Mouse (Mus musculus): ENCODE measurements around the gene Dnal4. TPM values are rescaled to one million over a fixed set of nuclear protein-coding genes. Genes with fewer than 3 reads are reported as not detected.

Dnal4 gene
- polyA plus RNA-seq, 1 experiment from 2014 or later: 73.7 TPM

DNA sequence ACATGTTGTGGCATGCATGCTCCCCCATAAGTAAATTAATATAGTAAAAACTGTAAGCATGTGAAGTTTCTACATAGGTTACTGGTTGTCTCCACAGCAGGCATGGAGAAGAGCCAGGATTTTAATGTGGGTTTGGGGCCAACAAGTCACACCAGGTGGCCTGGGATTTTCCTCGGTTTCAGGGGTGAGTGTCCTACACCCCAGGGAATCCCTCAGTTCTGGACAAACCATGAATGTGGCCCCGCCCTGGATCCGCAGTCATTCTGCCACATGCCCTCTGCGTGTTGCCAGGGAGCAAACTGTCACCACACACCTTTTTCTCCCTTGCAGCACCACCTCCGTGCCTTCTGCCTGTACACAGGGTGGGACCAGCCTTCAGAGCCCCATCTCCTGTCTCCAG is 31.0 kb upstream of the Dnal4 start:
- H3K4me2 ChIP-seq: no peak overlapping the region
- no peak overlapping the region for H3K9ac ChIP-seq
- WGBS: 58% methylated on average over 5 of the region's 5 CpGs
- H3K27me3 ChIP-seq: peaks cover 58% of the 10 kb centered on the region
- ATAC-seq (ENCODE audit: borderline replicate concordance, extremely low read depth, low FRiP score, low TSS enrichment): no peak
- H3K36me3 ChIP-seq: no peaks in the 10 kb centered on the region
- no peaks in the 10 kb centered on the region for H3K9me3 ChIP-seq
- H3K4me1 ChIP-seq: peaks cover 12% of the 10 kb centered on the region
- no peak overlapping the region for H3K4me3 ChIP-seq
- no peak overlapping the region for H3K27ac ChIP-seq

- Histone ChIP-seq H3K36me3 (no peaks in the 10 kb centered on the region), H3K9ac (no peak overlapping the region), H3K27me3 (peaks cover 63% of the 10 kb centered on the region), H3K4me1 (peaks cover 18% of the 10 kb centered on the region), H3K4me2 (no peak overlapping the region), H3K27ac (no peak overlapping the region), H3K9me3 (no peaks in the 10 kb centered on the region), H3K4me3 (no peak overlapping the region)
- no peak for ATAC-seq (ENCODE audit: borderline replicate concordance, extremely low read depth, low FRiP score, low TSS enrichment)
- WGBS: 27% methylated on average over 5 of the region's 5 CpGs
These were observed 30.5 kb upstream of the Dnal4 start for GRCm38 (mm10) chr15:79808114-79808513.

- no peak for ATAC-seq (ENCODE audit: borderline replicate concordance, extremely low read depth, low FRiP score, low TSS enrichment)
- 7% methylated on average over 1 of the region's 1 CpGs for WGBS
- Histone ChIP-seq H3K36me3 (no peaks in the 10 kb centered on the region), H3K4me2 (no peak overlapping the region), H3K27me3 (peaks cover 73% of the 10 kb centered on the region), H3K9me3 (no peaks in the 10 kb centered on the region), H3K4me3 (no peak overlapping the region), H3K9ac (no peak overlapping the region), H3K27ac (no peak overlapping the region), H3K4me1 (peaks cover 19% of the 10 kb centered on the region)
These were observed 29.4 kb upstream of the Dnal4 start for GRCm38 (mm10) chr15:79807050-79807449.

GRCm38 (mm10) chr15:79805246-79805645 is 27.6 kb upstream of the Dnal4 start:
- peak overlapping the region; percentile 97; the same call in 1 of the 2 replicates for H3K4me2 ChIP-seq
- H3K9ac ChIP-seq: no peak overlapping the region
- ATAC-seq (ENCODE audit: borderline replicate concordance, extremely low read depth, low FRiP score, low TSS enrichment): no peak
- 22% methylated on average over 8 of the region's 8 CpGs for WGBS
- no peak overlapping the region for H3K4me3 ChIP-seq
- peaks cover 19% of the 10 kb centered on the region for H3K4me1 ChIP-seq
- H3K9me3 ChIP-seq: no peaks in the 10 kb centered on the region
- no peaks in the 10 kb centered on the region for H3K36me3 ChIP-seq
- H3K27me3 ChIP-seq: peaks cover 82% of the 10 kb centered on the region
- H3K27ac ChIP-seq: no peak overlapping the region

DNA sequence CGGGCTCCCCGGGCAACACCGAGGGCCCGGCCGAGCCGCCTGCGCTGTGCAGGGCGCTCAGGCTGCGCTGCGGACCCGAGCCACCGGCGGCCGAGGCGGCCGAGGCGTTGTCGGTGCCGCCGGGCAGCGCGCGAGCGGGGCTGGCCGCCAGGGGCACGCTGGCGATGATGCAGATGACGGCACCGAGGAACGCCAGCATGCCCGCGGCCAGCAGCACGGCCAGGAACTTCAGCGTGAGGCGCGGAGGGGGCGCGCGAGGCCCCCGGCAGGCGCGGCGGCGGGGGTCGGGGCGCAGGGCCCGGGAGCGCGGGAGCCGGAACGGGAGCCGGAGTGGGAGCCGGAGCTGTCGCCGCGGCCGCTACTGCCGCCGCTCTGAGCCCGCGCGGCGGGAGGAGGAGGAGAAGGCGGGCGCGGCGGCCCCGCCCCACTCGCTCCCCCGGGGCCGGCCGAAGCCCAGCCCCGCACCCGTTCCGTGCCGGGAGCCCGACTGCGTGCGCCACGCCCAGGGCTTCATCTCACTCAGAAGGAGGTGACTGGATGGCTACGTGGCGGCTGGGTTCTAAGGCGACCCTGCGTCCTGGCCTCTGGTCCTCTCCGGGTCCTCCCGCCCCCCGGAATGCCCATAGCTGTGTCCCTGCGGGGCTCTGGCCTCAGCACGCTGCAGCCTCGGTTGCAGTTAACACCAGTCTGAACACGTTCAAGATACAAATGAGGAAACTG is 26.9 kb upstream of the Dnal4 start, which contains the start of gene Nptxr:
Gene Nptxr (minus strand): TSS at position 415 of the 720 bp plus-strand sequence.
- peak within 1 kb of the TSS; percentile 46 for H3K9ac ChIP-seq
- no peaks in the 10 kb centered on the region for H3K9me3 ChIP-seq
- peaks cover 19% of the 10 kb centered on the region for H3K4me1 ChIP-seq
- peaks cover 82% of the 10 kb centered on the region for H3K27me3 ChIP-seq
- peak within 1 kb of the TSS; percentile 61 for H3K4me3 ChIP-seq
- no peaks in the 10 kb centered on the region for H3K36me3 ChIP-seq
- WGBS: under 1% methylated on average over 45 of the region's 91 CpGs
- peak; percentile 70 for ATAC-seq (ENCODE audit: borderline replicate concordance, extremely low read depth, low FRiP score, low TSS enrichment)
- H3K4me2 ChIP-seq: peak within 1 kb of the TSS; percentile 97
- H3K27ac ChIP-seq: no peak within 1 kb of the TSS

GRCm38 (mm10) chr15:79803533-79804351 is 26.1 kb upstream of the Dnal4 start:
- H3K36me3 ChIP-seq: no peaks in the 10 kb centered on the region
- H3K27me3 ChIP-seq: peaks cover 80% of the 10 kb centered on the region
- H3K4me1 ChIP-seq: peaks cover 19% of the 10 kb centered on the region
- peak; percentile 41; the same call in 1 of the 2 replicates for ATAC-seq (ENCODE audit: borderline replicate concordance, extremely low read depth, low FRiP score, low TSS enrichment)
- peak overlapping the region; percentile 61 for H3K4me3 ChIP-seq
- H3K27ac ChIP-seq: no peak overlapping the region
- H3K9ac ChIP-seq: peak overlapping the region; percentile 46
- H3K9me3 ChIP-seq: no peaks in the 10 kb centered on the region
- H3K4me2 ChIP-seq: peak overlapping the region; percentile 97
- 5% methylated on average over 68 of the region's 81 CpGs for WGBS

DNA sequence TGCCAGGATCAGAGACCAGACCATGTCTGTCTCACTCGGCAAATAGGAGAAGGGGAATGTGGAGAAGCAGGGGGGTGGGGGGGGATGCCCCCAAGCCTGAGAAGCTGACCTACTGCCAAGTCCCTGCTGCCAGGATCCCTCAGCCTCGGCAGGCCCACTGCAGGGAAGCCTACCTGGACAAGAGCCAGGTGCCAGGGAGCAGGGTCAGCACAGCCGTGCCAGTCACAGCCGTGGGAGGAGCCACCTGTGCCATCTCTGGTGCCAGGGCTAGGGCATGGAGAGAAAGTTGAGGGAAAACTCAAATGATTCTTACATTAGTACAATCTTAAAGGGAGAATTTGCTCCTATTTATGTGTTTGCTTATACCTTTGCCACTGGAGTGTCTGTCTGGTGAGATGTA is 24.7 kb upstream of the Dnal4 start:
- Histone ChIP-seq H3K4me3 (no peak overlapping the region), H3K9ac (no peak overlapping the region), H3K36me3 (no peaks in the 10 kb centered on the region), H3K9me3 (no peaks in the 10 kb centered on the region), H3K4me2 (no peak overlapping the region), H3K27me3 (peaks cover 66% of the 10 kb centered on the region), H3K4me1 (peaks cover 19% of the 10 kb centered on the region), H3K27ac (no peak overlapping the region)
- WGBS: 50% methylated on average over 4 of the region's 4 CpGs
- no peak for ATAC-seq (ENCODE audit: borderline replicate concordance, extremely low read depth, low FRiP score, low TSS enrichment)

DNA sequence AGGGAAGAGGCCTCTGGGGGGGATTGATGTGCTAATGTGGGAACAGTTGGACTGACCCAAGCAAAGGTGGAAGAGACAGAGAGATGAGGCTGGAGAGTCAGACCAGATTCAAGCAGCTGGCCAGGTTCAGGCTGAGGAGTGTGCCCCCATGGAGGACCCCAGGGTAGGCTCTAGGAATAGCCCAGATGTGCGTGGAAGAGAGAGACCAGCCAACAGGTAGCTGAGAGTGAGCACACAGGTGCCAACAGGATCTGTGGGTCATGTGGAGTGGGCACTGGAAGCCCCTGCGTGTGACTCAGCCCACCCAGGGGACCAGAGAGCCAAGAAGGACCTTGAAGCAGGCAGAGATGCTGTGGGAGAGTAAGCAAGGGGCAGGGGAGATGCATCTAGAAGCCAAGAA is 24.0 kb upstream of the Dnal4 start:
- Histone ChIP-seq H3K9me3 (no peaks in the 10 kb centered on the region), H3K4me3 (no peak overlapping the region), H3K27ac (no peak overlapping the region), H3K9ac (no peak overlapping the region), H3K4me2 (no peak overlapping the region), H3K36me3 (no peaks in the 10 kb centered on the region), H3K4me1 (peaks cover 19% of the 10 kb centered on the region), H3K27me3 (peaks cover 59% of the 10 kb centered on the region)
- ATAC-seq (ENCODE audit: borderline replicate concordance, extremely low read depth, low FRiP score, low TSS enrichment): no peak
- WGBS: 74% methylated on average over 2 of the region's 2 CpGs

- peaks cover 50% of the 10 kb centered on the region for H3K27me3 ChIP-seq
- 60% methylated on average over 11 of the region's 11 CpGs for WGBS
- H3K4me2 ChIP-seq: no peak overlapping the region
- no peak for ATAC-seq (ENCODE audit: borderline replicate concordance, extremely low read depth, low FRiP score, low TSS enrichment)
- H3K9ac ChIP-seq: no peak overlapping the region
- no peak overlapping the region for H3K27ac ChIP-seq
- H3K9me3 ChIP-seq: no peaks in the 10 kb centered on the region
- no peaks in the 10 kb centered on the region for H3K36me3 ChIP-seq
- peaks cover 19% of the 10 kb centered on the region for H3K4me1 ChIP-seq
- no peak overlapping the region for H3K4me3 ChIP-seq
These were observed 23.1 kb upstream of the Dnal4 start for GRCm38 (mm10) chr15:79800701-79801100.

- Histone ChIP-seq H3K36me3 (no peaks in the 10 kb centered on the region), H3K27ac (no peak overlapping the region), H3K4me2 (no peak overlapping the region), H3K4me1 (peaks cover 6% of the 10 kb centered on the region; the same call in 1 of the 2 replicates), H3K9ac (no peak overlapping the region), H3K27me3 (peaks cover 29% of the 10 kb centered on the region), H3K4me3 (no peak overlapping the region), H3K9me3 (no peaks in the 10 kb centered on the region)
- WGBS: 84% methylated on average over 10 of the region's 10 CpGs
- no peak for ATAC-seq (ENCODE audit: borderline replicate concordance, extremely low read depth, low FRiP score, low TSS enrichment)
These were observed 20.9 kb upstream of the Dnal4 start for GRCm38 (mm10) chr15:79798591-79798990.

DNA sequence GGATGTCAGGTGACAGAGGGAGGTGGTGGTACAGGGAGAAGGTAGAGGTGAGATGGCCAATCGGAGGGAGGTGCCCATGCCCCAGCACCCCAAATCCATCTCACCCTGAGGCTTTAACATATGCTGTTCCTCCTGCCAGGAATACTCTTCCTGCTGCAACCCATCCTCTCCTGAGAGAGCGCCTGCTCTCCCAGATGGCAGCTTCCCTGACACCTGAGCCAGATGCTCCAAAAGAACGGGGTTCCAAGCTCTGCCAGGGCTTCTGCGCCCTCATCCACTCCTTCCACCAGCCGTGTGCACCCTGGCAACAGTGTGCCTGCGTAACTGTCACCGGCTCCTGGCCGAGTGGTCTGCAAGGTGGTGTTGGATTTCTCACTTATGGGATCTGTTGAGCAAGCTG is 20.0 kb upstream of the Dnal4 start:
- no peaks in the 10 kb centered on the region for H3K36me3 ChIP-seq
- WGBS: 73% methylated on average over 8 of the region's 8 CpGs
- no peak overlapping the region for H3K9ac ChIP-seq
- no peak overlapping the region for H3K27ac ChIP-seq
- no peak overlapping the region for H3K4me2 ChIP-seq
- H3K27me3 ChIP-seq: peaks cover 21% of the 10 kb centered on the region
- H3K4me1 ChIP-seq: no peaks in the 10 kb centered on the region
- ATAC-seq (ENCODE audit: borderline replicate concordance, extremely low read depth, low FRiP score, low TSS enrichment): no peak
- H3K9me3 ChIP-seq: no peaks in the 10 kb centered on the region
- H3K4me3 ChIP-seq: no peak overlapping the region

- Histone ChIP-seq H3K4me2 (no peak overlapping the region), H3K4me3 (no peak overlapping the region), H3K27me3 (peaks cover 15% of the 10 kb centered on the region), H3K36me3 (no peaks in the 10 kb centered on the region), H3K4me1 (no peaks in the 10 kb centered on the region), H3K9ac (no peak overlapping the region), H3K9me3 (no peaks in the 10 kb centered on the region), H3K27ac (no peak overlapping the region)
- no peak for ATAC-seq (ENCODE audit: borderline replicate concordance, extremely low read depth, low FRiP score, low TSS enrichment)
- 77% methylated on average over 7 of the region's 7 CpGs for WGBS
These were observed 19.4 kb upstream of the Dnal4 start for GRCm38 (mm10) chr15:79797096-79797495.
